Mouse (Mus musculus) spleen, embryonic (tissue): ENCODE measurements at regions not wholly inside any gene's neighbourhood (a gene's known extent, or its start where the extent isn't known, plus 50 kb on each side); places are given as distances from the start of the nearest gene placed in this dataset.

ENCODE experiments used
- CTCF ChIA-PET: fragments of 350-600 bp; sonication (Branson Sonifier 250); formaldehyde crosslinking; loops from one replicate; lab custom pipeline; 2022; lab: Charles Lee

DNA sequence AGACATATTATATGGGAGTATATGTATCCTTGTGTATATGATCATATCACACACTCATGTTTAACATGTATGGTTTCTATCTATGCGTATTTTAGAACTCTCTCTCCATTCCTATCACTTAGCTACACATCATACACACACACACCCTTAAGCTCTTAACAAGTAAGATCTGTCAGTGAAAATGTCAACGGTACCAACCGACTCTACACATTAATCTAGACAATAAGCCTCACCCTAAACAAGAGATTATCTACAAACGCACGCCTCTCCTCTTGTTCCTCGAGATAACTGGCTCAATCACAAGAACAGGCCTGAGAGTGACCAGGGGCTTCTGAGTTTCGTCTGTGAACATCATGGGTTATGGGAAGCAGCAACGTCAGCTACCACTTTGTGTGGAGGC is 201.9 kb upstream of the Klf3 start:
- CTCF ChIA-PET, result no interaction called here

DNA sequence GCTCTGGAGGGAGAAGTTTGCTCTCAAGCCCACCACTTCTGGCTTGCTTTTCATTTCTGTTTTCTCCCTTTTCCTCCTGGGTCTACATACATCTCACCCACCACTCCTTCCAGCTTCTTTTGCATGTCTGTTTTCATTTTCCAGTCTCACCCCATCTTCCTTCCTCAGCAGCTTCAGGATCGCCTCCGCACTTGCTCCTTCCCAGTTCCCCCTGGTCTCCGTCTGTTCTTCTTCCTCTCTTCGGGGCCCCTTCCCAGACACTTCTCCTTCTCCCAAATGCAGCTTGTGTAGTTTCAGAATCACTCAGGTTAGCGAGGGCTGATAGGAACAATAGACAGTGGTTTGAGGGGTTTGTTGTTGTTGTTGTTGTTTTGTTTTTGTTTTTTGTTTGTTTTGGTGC is 201.4 kb upstream of the Klf3 start:
- CTCF ChIA-PET, result no interaction called here

DNA sequence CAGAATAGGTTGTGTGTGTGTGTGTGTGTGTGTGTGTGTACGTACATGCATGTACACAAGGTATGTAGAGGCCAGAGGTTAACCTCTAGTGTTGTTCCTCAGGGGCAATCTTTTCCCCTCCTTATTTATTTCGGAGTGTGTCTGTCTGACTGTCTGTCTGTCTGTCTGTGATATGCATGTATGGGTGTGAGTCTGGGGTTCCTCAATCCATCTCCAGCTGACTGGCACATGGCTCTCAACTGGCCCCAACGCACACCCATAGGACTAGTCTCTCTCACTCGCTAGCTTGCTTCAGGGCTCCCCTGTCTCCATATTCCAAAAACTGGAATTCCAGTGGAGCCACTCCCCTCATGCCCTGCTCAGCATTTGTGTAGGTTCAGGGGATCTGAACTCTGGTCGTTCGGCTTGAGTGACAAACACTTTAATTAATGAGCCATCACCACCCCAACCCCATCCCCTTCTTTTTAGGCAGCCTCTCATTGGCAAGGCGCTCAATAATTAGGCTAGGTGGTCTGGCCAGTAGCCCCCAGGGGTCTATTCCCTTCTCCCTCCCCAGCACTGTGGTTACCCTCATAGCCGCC is 200.7 kb upstream of the Klf3 start:
- CTCF ChIA-PET, result no interaction called here

DNA sequence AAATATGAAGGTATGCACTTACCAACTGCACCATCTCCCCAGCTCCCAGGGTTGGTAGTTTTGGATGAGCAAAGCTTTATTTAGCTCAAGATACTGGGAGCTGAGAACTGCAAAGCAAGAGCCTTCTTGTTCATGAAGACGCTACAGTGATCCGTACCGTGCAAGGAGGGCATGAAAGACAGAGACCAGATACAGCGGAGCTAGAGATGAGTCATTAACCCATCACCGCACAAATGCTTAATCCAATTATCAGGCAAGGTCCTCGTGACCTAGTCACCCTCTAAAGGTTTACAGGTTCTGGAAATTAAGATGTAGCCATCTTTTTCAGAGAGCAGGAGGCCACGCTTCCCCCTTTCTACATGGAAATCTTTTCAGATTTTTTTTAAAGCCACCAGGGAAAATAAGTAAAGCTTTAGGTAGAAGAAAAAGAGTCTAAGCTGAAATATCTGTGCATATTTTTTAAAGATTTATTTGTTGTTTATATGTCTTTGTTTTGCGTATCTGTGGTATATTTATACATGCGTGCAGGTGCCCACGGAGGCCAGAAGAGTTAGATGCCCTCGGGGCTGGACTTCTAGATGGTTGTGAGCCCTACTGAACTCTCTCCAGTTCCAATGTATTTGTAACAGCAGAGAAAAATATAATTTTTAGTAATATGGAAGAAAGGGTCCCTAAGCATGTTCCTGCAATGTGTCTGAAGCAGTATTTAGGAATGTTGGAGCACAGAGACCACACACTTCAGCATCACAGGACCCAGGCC is 200.0 kb upstream of the Klf3 start:
- CTCF ChIA-PET, result interaction anchor here (0.7 kb wide), 1 partner anchor 23 kb away, joined by 4 read pairs; no protein-coding TSS in a partner anchor

DNA sequence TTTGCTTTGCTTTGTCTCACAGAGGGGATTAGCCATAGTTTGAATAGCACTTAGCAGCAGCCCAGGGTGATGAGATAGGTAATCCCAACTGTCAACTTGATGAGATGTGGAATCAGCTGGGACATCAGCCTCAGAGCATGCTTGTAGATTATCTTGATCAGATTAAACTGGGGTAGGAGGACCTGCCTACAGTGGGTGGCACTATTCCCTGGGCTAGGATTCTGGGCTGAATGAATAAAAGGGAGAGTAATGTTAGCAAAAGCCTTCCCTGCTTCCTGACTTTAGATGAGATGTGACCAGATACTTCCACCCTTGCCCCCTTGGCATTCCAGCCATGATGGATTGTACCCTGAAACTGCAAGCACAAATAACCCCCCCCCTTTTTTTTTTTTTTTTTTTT is 198.0 kb upstream of the Klf3 start:
- CTCF ChIA-PET, result interaction anchor here (0.9 kb wide), 1 partner anchor 11 kb away, joined by 5 read pairs; no protein-coding TSS in a partner anchor

DNA sequence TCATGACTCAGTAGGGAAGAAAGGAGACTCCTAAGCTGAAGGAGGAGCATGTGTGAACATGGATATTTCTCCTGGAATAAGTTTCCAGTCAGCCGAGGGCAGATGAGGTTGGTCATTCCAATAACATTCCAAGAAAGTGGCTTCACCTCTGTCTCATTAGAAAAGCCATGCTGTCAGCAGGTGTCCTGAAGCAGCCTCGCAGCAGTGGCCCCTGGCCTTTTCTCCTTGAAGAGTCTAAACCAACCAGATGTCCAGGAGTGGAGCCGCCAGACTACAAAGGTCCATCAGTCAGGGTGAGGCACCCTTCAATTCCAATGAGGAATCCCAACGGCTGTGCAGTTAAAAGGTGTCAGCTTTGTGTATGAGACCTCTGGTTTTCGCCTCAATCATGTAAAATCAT is 197.2 kb upstream of the Klf3 start:
- CTCF ChIA-PET, result no interaction called here

DNA sequence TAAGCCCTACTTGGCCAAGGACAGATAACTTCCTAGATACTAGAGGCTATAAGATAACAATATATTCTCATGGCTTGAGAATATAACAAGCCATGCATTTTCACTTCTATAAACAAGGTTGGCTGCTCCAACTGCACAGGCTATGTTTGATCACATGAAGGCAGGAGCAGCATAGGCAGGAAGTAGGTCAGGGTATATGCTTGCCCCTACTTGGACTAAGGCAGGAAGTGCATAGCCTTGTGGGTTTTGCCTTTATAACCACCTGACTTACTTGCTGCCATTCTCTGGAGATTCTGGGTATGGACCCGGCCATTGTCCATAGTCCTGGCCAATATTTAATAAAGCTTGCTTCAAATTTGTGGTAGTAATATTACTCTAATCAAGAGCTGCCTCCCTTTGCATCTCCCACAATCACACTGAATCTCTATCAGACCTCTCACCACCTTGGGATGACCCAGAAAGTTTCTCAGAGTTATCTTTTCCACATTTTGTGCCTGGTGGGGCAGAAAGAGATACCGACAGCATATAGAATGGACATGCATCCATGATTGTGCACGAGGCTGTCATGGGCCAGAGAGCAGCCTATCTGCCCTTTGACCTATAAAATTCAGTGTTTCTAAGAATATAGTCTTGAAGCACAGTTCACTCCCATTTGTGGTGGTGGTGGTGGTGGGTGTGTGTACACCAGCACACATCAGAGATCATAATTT is 193.7 kb upstream of the Klf3 start:
- CTCF ChIA-PET, result interaction anchor here (0.7 kb wide), 1 partner anchor 38 kb away, joined by 3 read pairs; no protein-coding TSS in a partner anchor

DNA sequence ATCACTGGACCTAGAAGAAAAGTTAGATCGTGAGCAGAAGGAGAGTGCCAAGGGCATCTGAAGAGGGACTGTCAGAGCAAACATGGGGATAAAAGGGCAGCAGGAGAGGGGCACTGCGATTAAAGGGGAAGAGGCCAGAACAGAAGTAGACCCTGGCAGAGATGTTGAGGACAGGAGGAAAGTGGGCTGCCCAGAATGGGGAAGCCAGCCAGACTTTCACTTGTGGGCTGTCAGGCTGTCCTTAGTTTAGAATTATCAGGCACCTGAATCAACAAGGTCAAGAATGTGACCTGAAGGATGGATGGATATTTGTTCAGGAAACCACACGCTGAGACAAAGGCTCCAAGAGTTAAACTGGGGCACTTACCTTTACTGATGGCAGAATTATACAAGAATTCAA is 193.0 kb upstream of the Klf3 start:
- CTCF ChIA-PET, result interaction anchor here (0.7 kb wide), 1 partner anchor 37 kb away, joined by 3 read pairs; no protein-coding TSS in a partner anchor

DNA sequence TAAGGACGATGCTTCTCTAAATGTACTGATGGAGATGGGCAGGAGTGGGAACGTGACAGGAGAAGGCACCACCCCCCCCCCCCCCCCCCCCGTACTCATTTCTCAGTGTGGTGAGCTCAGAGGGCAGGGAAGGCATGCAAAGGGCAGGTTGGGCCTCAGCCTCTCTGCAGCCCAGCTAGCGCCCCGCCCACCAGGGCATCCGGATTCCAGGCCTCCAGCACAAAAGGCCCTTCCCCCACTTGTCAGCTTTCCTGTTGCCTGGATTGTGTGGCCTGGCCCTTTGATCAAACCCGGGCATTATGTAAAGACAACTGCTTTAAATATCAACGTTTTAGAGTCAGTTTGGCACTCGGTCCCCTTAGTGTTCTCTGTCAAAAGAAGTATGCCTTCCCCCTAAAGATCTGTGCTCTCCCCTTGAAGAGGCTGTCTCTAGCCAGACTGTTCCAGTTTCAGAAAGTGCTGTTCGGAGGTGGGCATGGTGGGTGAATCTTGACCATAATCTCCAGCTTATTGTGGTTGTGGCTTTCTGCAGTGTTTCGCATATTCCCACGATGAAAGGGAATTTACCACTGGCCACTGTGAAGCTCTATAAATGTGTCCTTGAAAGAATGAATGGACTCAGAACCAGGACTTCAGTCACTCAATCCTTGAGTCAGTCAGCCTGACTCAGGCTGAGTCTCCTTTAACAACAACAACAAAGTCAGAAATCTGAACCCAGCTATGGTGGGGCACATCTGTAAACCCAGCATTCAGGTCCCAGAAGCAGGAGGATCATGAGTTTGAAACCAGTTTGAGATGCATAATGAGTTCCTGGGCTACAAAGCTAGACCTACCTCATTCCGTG is 192.4 kb upstream of the Klf3 start:
- CTCF ChIA-PET, result interaction anchor here (0.7 kb wide), 1 partner anchor 1217 kb away, joined by 18 read pairs; no protein-coding TSS in a partner anchor

DNA sequence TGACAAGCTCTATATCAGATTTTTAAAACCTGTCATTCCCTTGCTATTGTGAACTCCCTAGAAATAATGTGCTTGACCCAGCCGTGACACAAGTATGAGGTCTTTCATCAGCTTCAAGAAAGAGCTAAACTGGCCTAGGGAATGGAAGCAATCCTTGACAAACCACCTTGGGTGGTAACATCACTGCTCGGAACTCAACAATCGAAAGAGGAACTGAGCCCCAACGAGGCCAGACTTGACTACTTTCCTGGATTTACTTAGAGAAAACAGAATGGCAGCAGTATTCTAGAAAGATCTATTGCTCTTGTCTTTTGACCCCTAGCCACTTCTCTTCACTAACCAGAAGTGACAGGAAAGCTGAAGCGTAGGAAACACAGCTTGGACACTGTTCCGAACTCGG is 191.2 kb upstream of the Klf3 start:
- CTCF ChIA-PET, result no interaction called here

DNA sequence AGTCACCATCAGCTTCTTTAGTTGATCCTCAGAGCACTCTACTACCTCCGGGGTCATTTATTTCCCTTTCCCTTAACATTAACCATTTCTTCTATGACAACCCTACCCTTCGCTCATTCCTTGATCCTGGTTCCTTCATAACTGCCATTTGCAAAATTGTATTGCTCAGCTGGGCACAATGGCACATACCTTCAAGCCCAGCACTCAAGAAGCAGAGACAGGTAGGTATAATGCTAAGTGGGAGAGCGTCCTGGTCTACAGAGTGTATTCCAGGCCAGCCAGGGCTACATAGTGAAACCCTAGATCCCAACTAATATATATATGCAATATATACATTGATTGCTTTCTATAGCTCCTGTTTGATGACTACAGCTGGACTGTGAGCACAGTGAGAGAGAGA is 189.5 kb upstream of the Klf3 start:
- CTCF ChIA-PET, result interaction anchor here (0.8 kb wide), 1 partner anchor 1713 kb away, joined by 3 read pairs; no protein-coding TSS in a partner anchor

DNA sequence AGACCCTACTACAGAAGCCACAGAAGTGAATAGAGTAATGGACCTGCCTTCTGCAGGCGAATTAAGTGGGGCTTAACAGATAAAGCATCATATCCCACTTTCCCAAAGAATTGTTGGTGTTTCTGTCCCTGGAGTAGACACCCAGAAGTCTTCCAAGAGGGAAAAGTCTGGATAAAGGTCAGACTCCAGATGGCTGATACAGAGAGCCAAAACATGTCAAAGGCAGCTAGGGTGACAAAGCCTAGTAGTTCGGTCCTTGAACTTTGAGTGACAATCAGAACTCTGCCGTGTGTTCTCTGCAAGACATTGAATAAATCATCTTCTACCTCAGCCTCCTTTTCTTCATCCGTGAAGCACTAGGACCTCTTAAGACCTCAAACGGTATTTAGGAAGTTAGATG is 185.1 kb upstream of the Klf3 start:
- CTCF ChIA-PET, result no interaction called here

DNA sequence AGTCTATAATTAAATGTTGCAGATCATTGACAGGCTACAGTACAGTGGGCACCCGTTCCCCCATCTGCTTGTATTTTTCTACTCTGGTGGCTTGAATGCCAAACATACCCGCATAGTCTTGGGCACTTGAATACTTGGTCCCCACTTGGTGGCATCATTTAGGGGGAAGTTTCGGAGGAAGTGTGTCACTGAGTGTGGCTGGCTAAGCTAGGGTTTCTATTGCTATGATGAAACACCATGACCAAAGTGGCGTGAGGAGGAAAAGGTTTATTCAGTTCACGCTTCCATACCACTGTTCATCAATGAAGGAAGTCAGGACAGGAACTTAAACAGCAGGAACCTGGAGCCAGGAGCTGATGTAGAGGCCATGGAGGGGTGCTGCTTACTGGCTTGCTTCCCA is 183.4 kb upstream of the Klf3 start:
- CTCF ChIA-PET, result interaction anchor here (0.7 kb wide), 1 partner anchor 179 kb away, joined by 4 read pairs; no protein-coding TSS in a partner anchor

DNA sequence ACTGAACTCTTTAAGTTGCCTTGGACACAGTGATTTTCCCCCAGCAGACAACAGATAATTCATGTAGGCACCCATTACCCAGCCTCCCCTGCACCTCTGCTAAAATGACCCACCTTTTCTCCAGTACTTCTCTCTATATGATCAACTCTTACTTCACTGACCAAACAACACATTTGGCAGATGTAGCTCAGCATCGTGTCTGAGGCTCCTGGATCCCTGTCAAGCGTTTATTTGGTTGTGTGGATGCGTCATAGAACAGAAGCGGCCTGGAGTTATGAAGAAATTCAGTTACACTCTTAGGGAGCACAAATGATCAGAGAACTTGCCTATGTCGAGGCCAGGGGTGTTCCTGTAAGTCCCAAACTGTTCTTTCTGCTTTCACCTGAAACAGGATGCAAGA is 182.5 kb upstream of the Klf3 start:
- CTCF ChIA-PET, result interaction anchor here (0.5 kb wide), 1 partner anchor 13 kb away, joined by 6 read pairs; no protein-coding TSS in a partner anchor

DNA sequence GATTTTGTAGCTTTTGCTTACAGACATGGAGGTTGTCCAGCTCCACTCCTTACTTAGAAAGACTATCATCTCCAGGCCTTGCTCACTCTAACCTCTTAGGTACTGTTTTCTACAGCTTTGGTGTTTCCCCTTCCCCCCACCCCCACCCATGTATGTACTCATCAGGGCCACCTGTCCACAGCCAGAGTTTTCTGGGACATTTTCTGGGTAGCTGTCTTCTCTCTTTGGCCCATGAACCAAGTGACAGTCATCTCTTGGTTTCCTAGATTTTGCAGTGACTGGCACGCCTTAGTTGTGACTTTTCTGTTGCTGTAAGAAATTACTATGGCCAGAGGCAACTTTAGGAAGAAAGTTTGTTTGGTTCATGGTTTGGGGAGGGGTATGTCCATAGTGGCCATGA is 181.8 kb upstream of the Klf3 start:
- CTCF ChIA-PET, result no interaction called here

DNA sequence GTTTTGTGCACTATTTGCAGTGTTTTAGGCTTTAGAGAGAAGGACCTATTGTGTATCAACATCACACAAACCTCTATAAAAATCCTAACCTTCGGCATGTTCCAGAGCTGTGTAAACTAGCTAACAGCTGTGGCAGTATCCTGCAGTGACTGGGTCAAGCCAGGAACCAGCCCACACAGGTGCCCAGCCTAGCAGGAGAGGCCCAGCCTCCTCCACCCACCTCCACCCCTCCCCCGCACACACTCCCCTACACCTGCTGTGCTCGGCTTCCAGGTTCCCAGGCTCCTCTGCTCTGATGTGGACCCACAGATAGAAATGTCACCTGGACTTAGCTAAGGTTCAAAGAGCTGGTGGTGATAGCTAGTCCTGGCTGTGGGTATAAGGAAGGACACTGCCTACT is 179.5 kb upstream of the Klf3 start:
- CTCF ChIA-PET, result no interaction called here

DNA sequence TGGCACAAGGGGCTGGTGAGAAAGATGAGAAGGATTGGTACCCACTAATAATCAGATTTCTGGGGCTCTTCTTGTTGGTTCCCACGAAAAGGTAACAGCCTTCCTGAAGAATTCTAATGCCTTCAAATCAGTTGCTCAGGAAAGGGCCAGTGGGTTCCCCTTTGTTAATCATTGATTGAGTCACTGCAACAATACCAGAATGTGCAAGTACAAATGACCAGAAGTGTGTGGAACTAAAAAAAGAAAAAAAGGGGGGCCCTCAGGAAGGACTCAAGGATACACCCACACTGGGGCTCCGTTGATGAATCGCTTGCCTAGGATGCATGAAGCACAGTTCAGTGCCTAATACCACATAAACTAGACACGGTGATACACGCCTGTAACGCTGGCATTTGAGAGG is 179.0 kb upstream of the Klf3 start:
- CTCF ChIA-PET, result no interaction called here

DNA sequence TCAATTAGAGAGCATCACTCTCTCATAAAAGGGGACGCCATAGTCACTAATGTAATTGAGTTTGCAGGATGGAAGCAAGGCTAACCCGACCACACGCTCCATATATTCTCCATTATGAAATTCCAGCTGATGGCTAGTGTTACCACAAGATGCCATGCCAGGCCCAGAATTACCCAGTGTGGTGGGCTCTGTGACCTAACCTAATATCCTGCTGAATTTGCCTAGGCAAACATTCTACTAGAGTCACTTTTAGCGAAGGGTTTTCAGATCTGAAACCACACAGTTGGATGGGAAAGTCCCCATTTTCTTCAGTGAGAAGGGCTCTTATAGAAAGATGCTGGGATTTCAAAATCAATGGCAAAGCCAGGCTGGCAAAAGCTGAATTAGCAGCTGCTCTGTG is 177.8 kb upstream of the Klf3 start:
- CTCF ChIA-PET, result interaction anchor here (0.6 kb wide), 1 partner anchor 124 kb away, joined by 10 read pairs; no protein-coding TSS in a partner anchor

DNA sequence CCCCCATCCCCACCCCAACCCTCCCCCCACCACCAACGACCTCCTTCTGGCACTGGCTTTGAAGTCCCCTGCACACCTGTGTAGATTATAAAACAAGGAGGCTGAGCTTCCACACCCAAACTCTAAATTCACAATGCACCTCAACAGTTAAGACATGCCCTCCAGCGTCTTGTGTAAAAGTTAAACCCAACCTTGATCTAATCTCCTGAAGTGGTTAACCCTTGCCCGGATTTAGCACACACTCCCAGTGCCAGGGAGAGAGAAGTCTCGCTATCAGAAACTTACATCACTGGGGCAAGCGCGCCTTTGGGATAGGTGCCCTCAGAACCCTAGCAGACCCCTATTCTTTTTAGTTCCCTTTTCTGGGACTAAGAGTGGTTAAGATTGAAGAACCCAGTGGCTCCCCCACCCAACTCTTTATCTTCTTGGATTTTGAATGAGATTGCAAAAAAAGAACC is 177.3 kb upstream of the Klf3 start:
- CTCF ChIA-PET, result interaction anchor here (0.6 kb wide), 1 partner anchor 124 kb away, joined by 10 read pairs; no protein-coding TSS in a partner anchor

DNA sequence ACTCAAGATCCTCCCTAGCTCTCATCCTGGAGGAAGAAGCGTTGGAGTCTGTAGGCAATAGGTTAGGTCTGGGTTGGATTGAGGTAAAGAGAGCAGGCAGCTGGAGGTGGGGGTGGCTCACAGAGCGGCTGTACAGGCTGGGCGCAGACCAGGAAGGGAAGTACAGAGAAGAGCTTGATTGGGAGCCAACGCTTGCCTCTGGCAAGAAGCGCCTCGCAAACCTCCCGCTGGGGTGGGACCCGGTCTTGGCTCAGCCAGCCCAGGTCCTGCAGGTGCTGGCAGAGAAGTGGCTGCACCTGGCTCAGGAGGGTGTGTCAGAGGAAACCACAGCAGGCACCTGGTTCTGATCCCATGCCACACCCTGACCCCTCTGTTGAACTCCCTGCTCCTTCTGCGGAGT is 176.8 kb upstream of the Klf3 start:
- CTCF ChIA-PET, result no interaction called here

DNA sequence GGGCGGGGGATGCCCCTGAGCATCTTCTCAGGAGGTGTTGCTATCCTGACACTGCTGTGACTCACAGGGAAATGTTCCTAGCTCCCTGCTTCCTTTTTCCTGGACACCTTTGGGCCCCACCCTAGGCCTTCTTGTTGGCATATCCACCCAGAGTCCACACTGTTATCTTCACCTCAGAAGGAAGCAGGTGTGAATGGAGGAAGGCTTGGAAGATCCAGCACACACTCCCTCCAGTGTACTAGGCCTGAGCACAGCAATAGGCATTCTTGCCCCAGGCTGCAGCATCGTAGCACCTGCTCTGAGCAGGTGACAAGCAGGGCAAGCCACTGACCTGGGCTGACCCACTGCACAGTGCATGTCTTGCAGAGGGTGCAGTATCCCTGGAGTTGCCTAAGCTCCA is 172.6 kb upstream of the Klf3 start:
- CTCF ChIA-PET, result no interaction called here
